Mouse (Mus musculus) B cell, adult 2 months (primary cell): ENCODE results near the gene Tmem159.
A peak's percentile ranks its signal among the peaks of the same experiment; 100 is the strongest.

ENCODE experiments used
- DNase-seq, 2 experiments: peaks; one replicate each; pipeline ENCODE4 v3.0.0; 2022

Tmem159 gene

GRCm38 (mm10) chr7:120102164-120102972, at the start of gene Tmem159:
Gene Tmem159 (plus strand): TSS chr7:120102353.
- DNase-seq = peak; percentile 50 to 53

- no peak for DNase-seq
These were observed 48.1 kb upstream of the Tmem159 start for GRCm38 (mm10) chr7:120054016-120054415.

- no peak for DNase-seq
These were observed 46.7 kb upstream of the Tmem159 start for GRCm38 (mm10) chr7:120055479-120055878.

- DNase-seq = no peak
These were observed 38.1 kb upstream of the Tmem159 start for GRCm38 (mm10) chr7:120064045-120064444.

GRCm38 (mm10) chr7:120068114-120068513, 34.0 kb upstream of the Tmem159 start:
- DNase-seq = no peak

GRCm38 (mm10) chr7:120069164-120069563, 33.0 kb upstream of the Tmem159 start:
- no peak for DNase-seq

GRCm38 (mm10) chr7:120080177-120080576, 22.0 kb upstream of the Tmem159 start:
- DNase-seq = no peak

GRCm38 (mm10) chr7:120093033-120093432, 9.1 kb upstream of the Tmem159 start:
- no peak for DNase-seq

- no peak for DNase-seq
These were observed 7.9 kb upstream of the Tmem159 start for GRCm38 (mm10) chr7:120094216-120094615.

- no peak for DNase-seq
These were observed 7.0 kb upstream of the Tmem159 start, which contains the start of gene Dnah3 for GRCm38 (mm10) chr7:120095180-120095579. Gene Dnah3 (minus strand): TSS chr7:120095280.

- no peak for DNase-seq
These were observed 4.3 kb upstream of the Tmem159 start for GRCm38 (mm10) chr7:120097845-120098244.

GRCm38 (mm10) chr7:120098403-120098802, 3.8 kb upstream of the Tmem159 start:
- DNase-seq = peak; percentile 29

- no peak for DNase-seq
These were observed 940 bp downstream of the Tmem159 start for GRCm38 (mm10) chr7:120103019-120103567.

GRCm38 (mm10) chr7:120104975-120105374, 2.8 kb downstream of the Tmem159 start:
- DNase-seq = no peak

- no peak for DNase-seq
These were observed 4.2 kb downstream of the Tmem159 start for GRCm38 (mm10) chr7:120106356-120106755.

- no peak for DNase-seq
These were observed 7.5 kb downstream of the Tmem159 start for GRCm38 (mm10) chr7:120109676-120110075.

- no peak for DNase-seq
These were observed 14.8 kb downstream of the Tmem159 start for GRCm38 (mm10) chr7:120116976-120117375.

GRCm38 (mm10) chr7:120117529-120117928, 15.4 kb downstream of the Tmem159 start:
- no peak for DNase-seq

GRCm38 (mm10) chr7:120123776-120124175, 21.6 kb downstream of the Tmem159 start:
- DNase-seq = no peak

- DNase-seq = peak; percentile 11 to 14
These were observed 22.7 kb downstream of the Tmem159 start for GRCm38 (mm10) chr7:120124844-120125243.

GRCm38 (mm10) chr7:120126976-120127685, 25.0 kb downstream of the Tmem159 start:
- no peak for DNase-seq

- no peak for DNase-seq
These were observed 25.5 kb downstream of the Tmem159 start for GRCm38 (mm10) chr7:120127686-120128059.

- DNase-seq = no peak
These were observed 26.8 kb downstream of the Tmem159 start for GRCm38 (mm10) chr7:120128951-120129350.

- no peak for DNase-seq
These were observed 40.6 kb downstream of the Tmem159 start for GRCm38 (mm10) chr7:120142743-120143142.
